Mouse (Mus musculus): ENCODE measurements around the gene Smarce1. TPM values are rescaled to one million over a fixed set of nuclear protein-coding genes. Genes with fewer than 3 reads are reported as not detected.

The Smarce1 gene
- total RNA-seq, 2 experiments from 2014 or later, result 49.2 to 55.7 TPM

- intact Hi-C loops (cut with DNase I), result no loop called here
- DNase-seq, result no peak
Observed at GRCm38 (mm10) chr11:99171442-99171841, 59.4 kb downstream of the Smarce1 start.

- no peak for DNase-seq
- intact Hi-C loops (cut with DNase I), result no loop called here
Observed at GRCm38 (mm10) chr11:99170547-99171267, 60.1 kb downstream of the Smarce1 start.

DNA sequence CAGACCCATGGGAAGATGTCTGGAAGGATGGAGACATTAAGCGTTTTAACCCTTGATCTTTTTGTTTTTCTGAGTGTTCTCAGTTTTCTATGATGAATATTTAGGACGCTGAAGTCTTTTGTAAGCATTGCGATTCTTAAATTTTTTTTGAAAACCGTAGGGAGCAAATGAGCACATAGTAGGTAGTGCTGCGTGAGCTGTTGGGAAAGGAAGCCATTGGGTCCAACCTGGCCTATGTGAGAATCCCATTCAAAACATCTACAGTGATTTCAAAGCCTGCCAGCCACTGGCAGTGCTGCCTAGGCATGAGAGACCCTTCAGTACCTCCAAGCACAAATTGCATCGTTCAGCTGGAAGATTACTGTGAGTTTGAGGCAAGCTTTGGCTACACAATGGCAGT lies 60.8 kb downstream of the Smarce1 start:
- intact Hi-C loops (cut with DNase I), result no loop called here
- DNase-seq, result no peak

- intact Hi-C loops (cut with DNase I), result no loop called here
- no peak for DNase-seq
Observed at GRCm38 (mm10) chr11:99169438-99169837, 61.4 kb downstream of the Smarce1 start.

- no peak for DNase-seq
- intact Hi-C loops (cut with DNase I), result no loop called here
Observed at GRCm38 (mm10) chr11:99168030-99168474, 62.8 kb downstream of the Smarce1 start.

GRCm38 (mm10) chr11:99167576-99167975 lies 63.2 kb downstream of the Smarce1 start:
- intact Hi-C loops (cut with DNase I), result no loop called here

DNA sequence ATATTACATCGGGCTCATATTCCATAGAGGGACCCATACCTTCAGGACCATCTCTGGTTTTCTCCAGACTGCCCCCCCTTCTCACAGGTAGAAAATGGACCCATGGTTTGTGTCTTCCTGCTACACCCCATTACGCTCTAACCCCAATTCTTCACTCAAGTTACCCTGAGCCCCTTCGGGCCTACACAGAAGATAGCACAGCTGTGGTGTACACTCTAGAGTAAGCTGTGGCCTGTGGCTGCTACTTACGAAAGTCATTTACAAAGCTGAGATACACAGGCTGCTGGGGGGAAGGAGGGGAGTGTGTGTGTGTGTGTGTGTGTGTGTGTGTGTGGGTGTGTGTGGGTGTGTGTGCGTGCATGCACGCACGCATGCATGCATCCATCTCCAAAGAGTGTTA lies 64.6 kb downstream of the Smarce1 start:
- intact Hi-C loops (cut with DNase I), result no loop called here
- no peak for DNase-seq

More at GRCm38 (mm10) chr11:99167576-99167975, 63.2 kb downstream of the Smarce1 start:
- DNase-seq, result no peak

GRCm38 (mm10) chr11:99165031-99165752 lies 65.6 kb downstream of the Smarce1 start:
- no peak for DNase-seq
- intact Hi-C loops (cut with DNase I), result no loop called here

GRCm38 (mm10) chr11:99162972-99163686 lies 67.7 kb downstream of the Smarce1 start:
- intact Hi-C loops (cut with DNase I), result no loop called here
- DNase-seq, result peak in 1 of 2 experiments; percentile 20

GRCm38 (mm10) chr11:99161648-99162047 lies 69.2 kb downstream of the Smarce1 start:
- intact Hi-C loops (cut with DNase I), result no loop called here

DNA sequence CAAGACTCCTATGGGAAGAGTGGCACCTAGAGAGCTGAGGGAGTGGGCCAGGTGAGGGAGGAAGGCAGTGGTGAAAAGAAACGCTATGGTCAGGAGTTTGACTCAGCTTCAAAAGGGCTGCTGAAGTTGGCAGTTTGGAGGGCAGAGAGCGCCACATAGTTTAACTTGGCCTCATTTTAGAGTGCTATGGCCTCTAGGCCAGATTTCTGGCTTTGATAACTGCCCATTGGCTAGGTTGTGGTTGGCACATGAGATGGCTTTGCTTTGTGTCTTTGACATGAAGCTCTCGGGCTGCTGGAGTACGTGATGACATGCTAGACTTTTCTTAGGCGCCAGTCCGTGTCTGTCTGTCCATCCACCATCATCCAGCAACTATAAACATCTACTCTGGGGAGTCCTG lies 70.6 kb downstream of the Smarce1 start:
- DNase-seq, result no peak
- intact Hi-C loops (cut with DNase I), result no loop called here

More at GRCm38 (mm10) chr11:99161648-99162047, 69.2 kb downstream of the Smarce1 start:
- no peak for DNase-seq

Other genes starting within 250 kb of the Smarce1 start
- gene Gjd3, start 248.0 kb downstream of the Smarce1 start, total RNA-seq (2021), result 1 to 10 TPM; 1.5 to 2.0 TPM
- gene Top2a, start 206.8 kb downstream of the Smarce1 start, total RNA-seq (2021), result 10 to 100 TPM; 16.0 to 34.1 TPM
- 100 to 1,000 TPM; 125 to 129 TPM for gene Igfbp4, start 189.8 kb downstream of the Smarce1 start, total RNA-seq (2021)
- gene Tns4, start 141.7 kb downstream of the Smarce1 start, total RNA-seq (2021), result under 1 TPM in 1 of 2 experiments, not detected in 1; 0.15 TPM
- under 1 TPM; 0.45 to 0.80 TPM for gene Ccr7, start 75.9 kb downstream of the Smarce1 start, total RNA-seq (2021)
- gene Krt222, start 13.1 kb upstream of the Smarce1 start, total RNA-seq (2021), result 10 to 100 TPM; 22.2 to 26.2 TPM
- not detected for gene Krt24, start 54.2 kb upstream of the Smarce1 start, total RNA-seq (2021)
- gene Krt25, start 91.9 kb upstream of the Smarce1 start, total RNA-seq (2021), result not detected
- gene Krt26, start 106.9 kb upstream of the Smarce1 start, total RNA-seq (2021), result not detected
- not detected for gene Krt27, start 120.1 kb upstream of the Smarce1 start, total RNA-seq (2021)
- not detected for gene Krt28, start 143.9 kb upstream of the Smarce1 start, total RNA-seq (2021)
- 1 to 10 TPM; 4.6 to 8.9 TPM for gene Krt10, start 158.3 kb upstream of the Smarce1 start, total RNA-seq (2021)
- not detected for gene Krt12, start 191.2 kb upstream of the Smarce1 start, total RNA-seq (2021)
- gene Krt20, start 207.1 kb upstream of the Smarce1 start, total RNA-seq (2021), result under 1 TPM; 0.14 to 0.22 TPM